Mouse (Mus musculus) urinary bladder, adult 18-20 months (tissue): ENCODE measurements around the gene Kctd12.

Experiments used
- DNase-seq, 2 experiments: peaks; one replicate each; pipeline ENCODE4 v3.0.0; 2022; ENCODE audit warnings: low spot score in 2 of 2, mixed read lengths in 2 of 2

The Kctd12 gene

GRCm38 (mm10) chr14:102982627-102983540, at the start of gene Kctd12:
Kctd12 (minus strand) TSS chr14:102982637.
- peak; percentile 82 to 91 for DNase-seq

GRCm38 (mm10) chr14:103029203-103029602, 46.8 kb upstream of the Kctd12 start:
- no peak for DNase-seq

GRCm38 (mm10) chr14:103020046-103020445, 37.6 kb upstream of the Kctd12 start:
- DNase-seq: no peak

- no peak for DNase-seq
These were observed 34.6 kb upstream of the Kctd12 start for GRCm38 (mm10) chr14:103017009-103017408.

- DNase-seq: peak; percentile 13 to 18
These were observed 30.2 kb upstream of the Kctd12 start for GRCm38 (mm10) chr14:103012563-103013150.

GRCm38 (mm10) chr14:103011782-103012181, 29.3 kb upstream of the Kctd12 start:
- no peak for DNase-seq

- DNase-seq: no peak
These were observed 25.3 kb upstream of the Kctd12 start for GRCm38 (mm10) chr14:103007737-103008136.

GRCm38 (mm10) chr14:102994662-102995561, 12.5 kb upstream of the Kctd12 start:
- DNase-seq: peak; percentile 33 to 42

GRCm38 (mm10) chr14:102990765-102991164, 8.3 kb upstream of the Kctd12 start:
- no peak for DNase-seq

- DNase-seq: no peak
These were observed 7.4 kb upstream of the Kctd12 start for GRCm38 (mm10) chr14:102989866-102990265.

GRCm38 (mm10) chr14:102989254-102989653, 6.8 kb upstream of the Kctd12 start:
- no peak for DNase-seq

- no peak for DNase-seq
These were observed 5.2 kb upstream of the Kctd12 start for GRCm38 (mm10) chr14:102987626-102988025.

GRCm38 (mm10) chr14:102983686-102984085, 1.2 kb upstream of the Kctd12 start:
- no peak for DNase-seq

- DNase-seq: peak; percentile 40 to 79
These were observed 316 bp downstream of the Kctd12 start for GRCm38 (mm10) chr14:102982016-102982626.

GRCm38 (mm10) chr14:102981441-102982015, 909 bp downstream of the Kctd12 start:
- DNase-seq: peak; percentile 44 to 68

- peak in 1 of 2 experiments; percentile 4 for DNase-seq
These were observed 1.5 kb downstream of the Kctd12 start for GRCm38 (mm10) chr14:102980986-102981385.

GRCm38 (mm10) chr14:102980481-102980880, 2.0 kb downstream of the Kctd12 start:
- DNase-seq: peak in 1 of 2 experiments; percentile 14

GRCm38 (mm10) chr14:102979831-102980230, 2.6 kb downstream of the Kctd12 start:
- DNase-seq: no peak

- no peak for DNase-seq
These were observed 6.6 kb downstream of the Kctd12 start for GRCm38 (mm10) chr14:102975865-102976264.

GRCm38 (mm10) chr14:102968824-102969223, 13.6 kb downstream of the Kctd12 start:
- no peak for DNase-seq

- no peak for DNase-seq
These were observed 16.2 kb downstream of the Kctd12 start for GRCm38 (mm10) chr14:102966241-102966640.
